Mouse (Mus musculus): ENCODE measurements around the gene Olfr1467. TPM values are rescaled to one million over a fixed set of nuclear protein-coding genes. Genes with fewer than 3 reads are reported as not detected.

Gene Olfr1467
- total RNA-seq (2021), result not detected
- long read RNA-seq, experiment 1, result 0 reads
- long read RNA-seq, experiment 2, result 0 reads

DNA sequence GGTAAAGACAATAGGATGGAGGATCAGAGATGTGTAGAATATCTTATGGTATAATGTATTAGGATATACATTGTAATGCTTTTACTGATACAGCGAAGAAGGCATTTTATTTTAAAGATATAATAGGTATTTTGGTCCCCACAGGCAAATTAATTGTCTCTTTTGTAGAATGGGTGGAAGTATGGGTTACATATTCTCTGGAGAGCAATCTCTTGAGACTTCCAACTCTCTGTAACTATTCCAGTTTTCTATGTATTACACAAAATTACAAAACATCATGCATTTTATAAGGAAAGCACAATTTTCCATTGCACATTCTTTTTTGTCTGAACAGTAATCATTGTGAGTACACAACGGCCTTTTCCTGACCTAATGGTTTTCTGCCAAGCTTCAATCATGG, at the start of gene Olfr1467:
Olfr1467 (plus strand) TSS at position 301 of the 400 bp plus-strand sequence.
- DNase-seq, result no peak

DNA sequence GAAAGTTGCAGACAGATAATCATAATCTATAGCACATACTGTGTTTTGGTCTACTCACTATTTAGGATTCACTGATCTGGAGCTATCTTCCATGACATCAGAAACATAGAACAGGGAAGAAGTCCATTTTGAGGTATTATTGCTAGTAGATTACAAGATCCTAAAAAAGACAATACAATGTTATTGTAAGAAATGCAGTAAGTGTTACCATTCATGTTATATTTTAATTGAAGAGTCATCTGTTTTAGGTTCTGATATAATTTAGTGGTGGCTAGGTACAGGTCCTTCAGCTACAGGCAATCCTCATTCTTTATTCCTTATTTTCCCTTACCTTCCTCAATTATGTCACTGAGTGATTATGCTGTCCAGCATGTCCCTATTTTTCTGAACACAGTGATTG, 46.6 kb upstream of the Olfr1467 start, which contains the start of gene Olfr1465:
Olfr1465 (minus strand) TSS at position 101 of the 400 bp plus-strand sequence.
- DNase-seq, result no peak

DNA sequence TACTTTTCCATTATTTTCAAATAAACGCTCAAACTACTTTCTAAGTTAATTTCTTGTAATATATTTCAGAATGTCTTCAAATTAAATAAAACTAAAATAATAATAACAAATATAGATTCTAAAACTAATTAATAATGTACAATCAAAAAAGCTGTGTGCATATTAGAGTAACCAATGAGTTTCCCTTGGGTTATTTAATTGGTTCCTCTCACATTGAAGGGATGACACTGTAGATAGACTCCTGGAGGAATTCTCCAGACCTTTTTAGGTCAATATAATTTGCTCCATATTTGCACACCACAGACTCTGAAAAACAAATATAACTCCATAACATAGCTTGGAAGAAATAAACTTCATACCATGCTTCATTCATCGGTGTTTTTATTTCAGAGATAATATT, 23.5 kb upstream of the Olfr1467 start, which contains the start of gene Olfr1466:
Olfr1466 (plus strand) TSS at position 301 of the 400 bp plus-strand sequence.
- DNase-seq, result no peak

DNA sequence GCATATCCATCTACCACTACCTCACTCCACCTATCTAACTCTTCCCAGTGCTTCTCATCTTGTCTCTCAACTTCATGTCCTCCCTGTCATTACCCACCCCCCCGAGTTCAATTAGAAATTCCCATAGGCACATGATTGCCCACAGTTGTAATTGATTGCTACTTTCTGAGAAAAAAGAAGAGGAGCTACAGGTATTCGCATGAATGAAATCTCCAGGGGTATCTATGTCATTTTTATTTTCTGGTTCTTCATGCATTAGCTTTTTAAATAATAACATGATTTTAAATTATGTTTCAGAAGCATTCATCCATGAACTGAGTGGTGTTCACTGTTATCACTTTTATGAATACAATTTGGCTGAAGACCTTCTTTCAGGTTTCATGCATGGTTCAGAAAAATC, 45.5 kb downstream of the Olfr1467 start, which contains the start of gene Olfr1469:
Olfr1469 (plus strand) TSS at position 301 of the 400 bp plus-strand sequence.
- no peak for DNase-seq

Other genes starting within 250 kb of the Olfr1467 start
- gene Olfr1459, start 212.7 kb upstream of the Olfr1467 start, total RNA-seq (2021), result under 1 TPM; 0.07 TPM
- gene Olfr1461, start 199.2 kb upstream of the Olfr1467 start, total RNA-seq (2021), result not detected
- gene Olfr1462, start 176.5 kb upstream of the Olfr1467 start, total RNA-seq (2021), result not detected
- gene Olfr1463, start 130.9 kb upstream of the Olfr1467 start, total RNA-seq (2021), result not detected
- not detected for gene Olfr1465, start 46.7 kb upstream of the Olfr1467 start, total RNA-seq (2021)
- gene Olfr1466, start 23.4 kb upstream of the Olfr1467 start, total RNA-seq (2021), result not detected
- gene Olfr1469, start 45.6 kb downstream of the Olfr1467 start, total RNA-seq (2021), result not detected
- not detected for gene Olfr1471, start 81.2 kb downstream of the Olfr1467 start, total RNA-seq (2021)
- gene Olfr1472, start 93.8 kb downstream of the Olfr1467 start, total RNA-seq (2021), result not detected
- not detected for gene Olfr1474, start 107.3 kb downstream of the Olfr1467 start, total RNA-seq (2021)
- gene Olfr1475, start 118.0 kb downstream of the Olfr1467 start, total RNA-seq (2021), result not detected
- gene Olfr1477, start 138.3 kb downstream of the Olfr1467 start, total RNA-seq (2021), result not detected
- gene Olfr1480, start 165.7 kb downstream of the Olfr1467 start, total RNA-seq (2021), result not detected
- not detected for gene Olfr1484, start 221.3 kb downstream of the Olfr1467 start, total RNA-seq (2021)